Mouse (Mus musculus) hindbrain, postnatal 0 days (tissue): Measurements from ENCODE around the gene Bms1. TPM values are rescaled to one million over a fixed set of nuclear protein-coding genes. Genes with fewer than 3 reads are reported as not detected.

Experiments used
- ATAC-seq: fragments of 200-750 bp; cut with Nextera tagmentation; 2 replicates; pipeline ENCODE4 v1.8.0; 2017; ENCODE audit warnings: mild to moderate bottlenecking, moderate TSS enrichment, moderate library complexity
- DNase-seq: peaks from one replicate; pipeline ENCODE4 v3.0.0-alpha.2; 2015; ENCODE audit warnings: low spot score
- H3K27ac ChIP-seq: fragments of 300-500 bp; sonication (generic); 2 replicates; pipeline ENCODE4 v1.5.1; 2014; ENCODE audit warnings: mild to moderate bottlenecking
- H3K27me3 ChIP-seq: fragments of 300-500 bp; sonication (generic); 2 replicates; pipeline ENCODE4 v1.6.1; 2014; ENCODE audit warnings: low read length, mixed read lengths; ENCODE audit not compliant: insufficient read depth
- H3K36me3 ChIP-seq: fragments of 300-500 bp; sonication (generic); 2 replicates; pipeline ENCODE4 v1.6.1; 2014; ENCODE audit warnings: low read length, mixed read lengths; ENCODE audit not compliant: insufficient read depth
- H3K4me1 ChIP-seq: fragments of 300-500 bp; sonication (generic); 2 replicates; pipeline ENCODE4 v1.6.1; 2014; ENCODE audit warnings: antibody characterized with exemption, low read length, mixed read lengths; ENCODE audit not compliant: insufficient read depth
- H3K4me2 ChIP-seq: fragments of 300-500 bp; sonication (generic); 2 replicates; pipeline ENCODE4 v1.6.1; 2014; ENCODE audit warnings: low read depth, mild to moderate bottlenecking, low read length, moderate library complexity, mixed read lengths
- H3K4me3 ChIP-seq: fragments of 300-500 bp; sonication (generic); 2 replicates; pipeline ENCODE4 v1.5.1; 2014; ENCODE audit warnings: low read length
- H3K9ac ChIP-seq: fragments of 300-500 bp; sonication (generic); replicated peaks from 2 replicates; pipeline ENCODE4 v1.6.1; 2014; ENCODE audit warnings: mild to moderate bottlenecking, low read length, moderate library complexity, mixed read lengths
- H3K9me3 ChIP-seq: fragments of 300-500 bp; sonication (generic); 2 replicates; pipeline ENCODE4 v1.6.1; 2016; ENCODE audit warnings: low read length, mixed read lengths
- CTCF ChIP-seq: IDR thresholded peaks from 2 replicates; pipeline ENCODE4 v1.5.1; 2016; ENCODE audit warnings: antibody characterized with exemption, control low read depth, low read depth
- WGBS: fragments of 180-500 bp; shearing (Covaris S2); extraction: QIAGEN DNeasy Blood & Tissue Kit; methylation state at CpG from one replicate; pipeline ENCODE4 v1.1.7; 2014; 5-methylcytosine and 5-hydroxymethylcytosine counted together
- polyA plus RNA-seq: library from polyadenylated mRNA; unstranded; fragments of >200 nt; fragmentation: Nextera tagmentation; extraction: Ambion mirVana; gene quantifications from 2 replicates; pipeline ENCODE4 v1.2.1, GENCODE M21; 2015
- total RNA-seq: library from RNA; depleted of rRNA; stranded (reverse); fragments of >200 nt; gene quantifications from 2 replicates; pipeline ENCODE4 v1.2.3, GENCODE M21; 2014; rRNA removed

Gene Bms1
- total RNA-seq (11.4 and 16.8 TPM in 2 replicates), polyA plus RNA-seq (12.6 and 13.7 TPM in 2 replicates)

DNA sequence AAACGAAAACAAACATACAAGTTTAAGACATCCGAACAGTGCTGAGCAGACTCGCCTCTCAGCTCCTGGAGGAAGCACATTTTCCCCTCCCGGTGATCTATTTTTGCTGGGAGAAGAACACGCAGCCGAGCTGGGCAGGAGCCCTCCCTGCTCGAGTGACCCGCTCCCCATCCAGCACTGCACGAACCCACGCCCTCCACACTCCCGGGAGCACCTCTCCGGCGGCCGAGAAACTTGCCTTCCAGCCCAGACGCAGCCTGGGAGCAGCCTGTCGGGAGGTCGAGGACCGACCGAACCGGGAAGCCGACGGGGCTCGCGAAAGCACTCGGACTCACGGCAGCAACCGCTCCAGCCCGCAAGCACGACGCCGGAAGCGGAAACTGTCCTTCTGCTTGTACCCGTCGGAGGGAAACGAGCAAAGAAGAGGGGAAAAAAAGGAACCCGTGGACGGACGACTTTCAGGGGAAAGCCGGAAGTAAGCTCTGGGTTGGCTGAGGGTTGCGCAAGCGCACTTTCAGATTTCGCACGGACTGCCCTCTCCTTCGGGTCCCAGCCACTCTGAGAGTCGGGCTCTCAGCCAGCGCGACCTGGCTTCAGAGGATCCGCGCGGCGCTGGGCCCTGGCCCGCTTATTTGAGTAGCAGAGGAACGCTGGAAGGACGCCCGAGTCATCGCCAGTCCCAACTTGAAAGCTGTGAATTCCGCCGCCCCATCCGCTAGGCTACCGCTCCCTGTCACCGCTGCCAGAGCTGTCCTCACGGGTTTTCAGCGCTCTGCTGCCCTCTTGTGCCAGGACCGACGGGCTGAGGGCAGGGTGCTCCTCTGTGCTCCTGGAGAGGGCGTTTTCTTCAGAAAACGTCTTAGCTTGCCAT lies at the start of gene Bms1:
TSS of gene Bms1 (minus strand) at position 425 of the 871 bp plus-strand sequence.
- no peaks in the 10 kb centered on the region for H3K27me3 ChIP-seq
- H3K27ac ChIP-seq: peak within 1 kb of the TSS; percentile 93
- DNase-seq (peak; percentile 98), ATAC-seq (peak; percentile 99)
- peak within 1 kb of the TSS; percentile 89 for H3K9ac ChIP-seq
- peaks cover 14% of the 10 kb centered on the region; the same call in 1 of the 2 replicates for H3K36me3 ChIP-seq
- peaks cover 4% of the 10 kb centered on the region; the same call in 1 of the 2 replicates for H3K4me1 ChIP-seq
- H3K4me2 ChIP-seq: peak within 1 kb of the TSS; percentile 69
- peak; percentile 97 for TF ChIP-seq CTCF
- WGBS: under 1% methylated on average over 67 of the region's 67 CpGs
- H3K4me3 ChIP-seq: peak within 1 kb of the TSS; percentile 82
- no peaks in the 10 kb centered on the region for H3K9me3 ChIP-seq

DNA sequence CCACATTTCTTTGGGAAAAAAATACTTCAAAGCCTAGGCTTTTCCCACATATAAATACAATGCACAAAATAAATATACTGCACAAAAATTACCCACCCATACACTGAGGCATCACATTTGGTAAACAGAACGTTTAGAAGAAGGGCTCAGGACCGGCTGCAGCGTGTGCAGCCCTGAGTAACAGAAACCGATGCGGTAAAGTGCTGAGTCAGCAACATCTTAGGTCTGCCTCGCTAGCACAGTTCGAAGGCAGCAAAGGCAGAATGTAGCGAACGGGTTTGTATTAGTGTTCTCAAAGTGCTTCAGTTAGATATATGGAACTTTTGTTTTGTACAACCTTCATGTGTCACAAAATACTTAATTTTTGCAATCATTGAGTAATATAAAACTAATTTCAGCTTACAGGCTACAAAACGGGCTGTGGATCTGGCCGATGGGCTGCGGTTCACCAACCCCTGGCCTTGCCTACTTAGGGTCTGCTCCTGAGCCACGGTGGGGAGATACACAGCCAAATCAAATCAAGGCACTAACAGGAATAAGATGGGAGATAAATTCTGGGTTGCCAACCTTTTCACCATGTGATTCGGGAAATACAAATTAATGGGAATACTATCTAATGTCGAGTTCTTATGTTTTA lies 42.9 kb upstream of the Bms1 start:
- TF ChIP-seq CTCF: no peak
- Histone ChIP-seq H3K4me2 (no peak overlapping the region), H3K27ac (no peak overlapping the region), H3K36me3 (peaks cover 27% of the 10 kb centered on the region), H3K9me3 (no peaks in the 10 kb centered on the region), H3K27me3 (no peaks in the 10 kb centered on the region), H3K9ac (no peak overlapping the region), H3K4me3 (no peak overlapping the region), H3K4me1 (no peaks in the 10 kb centered on the region)
- DNase-seq: no peak
- no peak for ATAC-seq
- 84% methylated on average over 15 of the region's 15 CpGs for WGBS

DNA sequence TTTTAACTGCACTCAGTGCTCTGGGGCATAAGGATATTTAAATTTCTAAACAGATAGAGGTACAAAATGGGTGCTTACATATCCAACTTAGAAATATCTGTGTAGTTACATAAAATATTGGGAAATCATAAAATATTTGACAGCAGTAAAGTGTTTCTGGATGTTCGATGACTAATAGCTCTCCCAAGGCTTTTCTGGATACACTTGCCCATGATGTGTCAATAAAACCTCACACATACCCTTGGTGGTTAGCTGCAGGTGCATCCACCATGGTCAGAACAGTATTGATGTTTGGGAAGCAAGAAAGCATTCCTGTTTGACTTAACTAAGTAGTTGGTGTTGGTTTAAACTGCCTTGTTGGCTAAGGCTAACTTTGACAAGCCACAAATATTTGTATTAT lies 38.5 kb upstream of the Bms1 start:
- no peak overlapping the region for H3K27ac ChIP-seq
- WGBS: 91% methylated on average over 1 of the region's 1 CpGs
- H3K9ac ChIP-seq: no peak overlapping the region
- H3K27me3 ChIP-seq: no peaks in the 10 kb centered on the region
- DNase-seq: no peak
- TF ChIP-seq CTCF: no peak
- H3K4me2 ChIP-seq: no peak overlapping the region
- no peak overlapping the region for H3K4me3 ChIP-seq
- ATAC-seq: no peak
- no peaks in the 10 kb centered on the region for H3K9me3 ChIP-seq
- no peaks in the 10 kb centered on the region for H3K36me3 ChIP-seq
- H3K4me1 ChIP-seq: 0 out of 2 replicates have a peak, but pooled peaks cover 2% of the 10 kb centered on the region

DNA sequence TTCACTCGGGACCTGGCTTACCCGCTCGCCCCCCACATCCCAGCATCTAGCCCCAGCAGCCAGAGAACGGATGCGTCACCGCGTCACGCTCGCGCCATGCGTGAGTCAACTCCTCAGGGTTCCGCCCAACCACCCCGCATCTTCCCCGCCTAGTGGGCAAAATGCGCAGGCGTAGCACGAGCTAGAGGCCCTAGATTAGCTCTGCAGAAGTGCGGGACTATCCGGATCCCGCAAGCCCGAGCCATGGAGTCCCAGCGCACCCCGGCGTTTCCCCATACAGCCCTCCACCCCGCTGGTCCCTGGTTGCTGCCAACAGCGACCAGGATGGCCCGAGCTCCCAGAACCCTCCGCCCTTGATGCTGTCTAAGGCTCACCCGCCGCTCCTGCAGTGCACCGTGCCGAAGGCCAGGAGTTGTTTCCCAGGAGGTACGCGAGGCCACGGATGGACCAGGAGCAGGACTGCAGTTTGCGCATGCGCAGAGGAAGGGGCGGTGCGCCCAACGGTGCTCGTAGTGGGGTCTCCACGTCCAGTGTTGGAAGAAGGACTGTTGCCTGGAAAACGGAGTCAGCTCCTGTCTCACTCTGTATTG lies 35.9 kb upstream of the Bms1 start, which contains the start of gene Zfp248:
TSS of gene Zfp248 (minus strand) at position 487 of the 590 bp plus-strand sequence.
- Histone ChIP-seq H3K4me1 (0 out of 2 replicates have a peak, but pooled peaks cover 2% of the 10 kb centered on the region), H3K9ac (peak within 1 kb of the TSS; percentile 92), H3K36me3 (no peaks in the 10 kb centered on the region), H3K4me2 (peak within 1 kb of the TSS; percentile 79), H3K9me3 (no peaks in the 10 kb centered on the region), H3K4me3 (peak within 1 kb of the TSS; percentile 78), H3K27ac (peak within 1 kb of the TSS; percentile 98), H3K27me3 (no peaks in the 10 kb centered on the region)
- WGBS: under 1% methylated on average over 40 of the region's 43 CpGs
- ATAC-seq (peak; percentile 99), DNase-seq (peak; percentile 96)
- peak; percentile 82 for TF ChIP-seq CTCF

DNA sequence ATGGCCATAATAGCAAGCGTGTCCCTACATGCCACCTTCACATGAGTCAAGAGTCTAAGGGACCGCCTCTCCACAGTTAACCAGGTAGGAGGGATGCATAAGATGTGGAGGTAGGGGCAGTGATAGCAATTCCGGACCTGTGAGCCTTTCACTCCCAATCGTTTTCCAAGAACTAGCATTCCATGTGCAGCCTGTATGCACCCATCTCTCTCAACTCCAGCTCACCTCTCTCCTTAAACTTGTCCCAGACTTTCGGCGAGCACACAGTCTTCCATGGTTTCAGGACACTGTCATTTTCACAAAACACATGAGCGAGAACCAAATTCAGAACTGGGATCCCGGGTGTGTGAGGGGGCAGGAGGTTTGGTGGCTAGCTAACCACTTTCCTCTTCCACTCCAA lies 35.2 kb upstream of the Bms1 start:
- no peaks in the 10 kb centered on the region for H3K9me3 ChIP-seq
- ATAC-seq (peak; percentile 4; the same call in 1 of the 2 replicates), DNase-seq (no peak)
- 38% methylated on average over 8 of the region's 8 CpGs for WGBS
- 0 out of 2 replicates have a peak, but pooled peaks cover 2% of the 10 kb centered on the region for H3K4me1 ChIP-seq
- H3K9ac ChIP-seq: peak overlapping the region; percentile 92
- H3K27ac ChIP-seq: peak overlapping the region; percentile 98
- no peaks in the 10 kb centered on the region for H3K36me3 ChIP-seq
- peak overlapping the region; percentile 79 for H3K4me2 ChIP-seq
- H3K4me3 ChIP-seq: peak overlapping the region; percentile 78
- TF ChIP-seq CTCF: no peak
- H3K27me3 ChIP-seq: no peaks in the 10 kb centered on the region

DNA sequence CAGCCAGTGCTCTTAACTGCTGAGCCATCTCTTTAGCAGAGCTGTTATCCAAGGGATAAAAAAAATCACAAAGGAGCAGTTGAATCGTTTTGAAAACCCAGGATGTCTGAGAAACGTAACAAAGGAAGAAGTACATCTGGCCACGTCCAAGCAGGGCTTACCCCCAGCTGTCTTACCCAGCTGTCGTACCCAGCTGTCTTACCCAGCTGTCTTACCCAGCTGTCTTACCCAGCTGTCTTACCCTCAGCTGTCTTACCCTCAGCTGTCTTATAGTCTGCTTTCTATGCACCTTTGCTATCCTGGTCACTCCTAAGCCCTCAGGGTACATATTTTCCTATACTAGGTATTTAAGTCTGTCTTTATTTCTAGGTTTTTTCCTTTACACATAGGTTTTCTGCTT lies 12.2 kb upstream of the Bms1 start:
- H3K36me3 ChIP-seq: peaks cover 37% of the 10 kb centered on the region
- DNase-seq (no peak), ATAC-seq (no peak)
- H3K27me3 ChIP-seq: no peaks in the 10 kb centered on the region
- 85% methylated on average over 4 of the region's 4 CpGs for WGBS
- H3K9ac ChIP-seq: no peak overlapping the region
- no peaks in the 10 kb centered on the region for H3K4me1 ChIP-seq
- H3K4me2 ChIP-seq: no peak overlapping the region
- no peak for TF ChIP-seq CTCF
- H3K4me3 ChIP-seq: no peak overlapping the region
- no peak overlapping the region for H3K27ac ChIP-seq
- no peaks in the 10 kb centered on the region for H3K9me3 ChIP-seq
